Mouse (Mus musculus): ENCODE measurements around the gene Clec2l. TPM values are rescaled to one million over a fixed set of nuclear protein-coding genes. Genes with fewer than 3 reads are reported as not detected.

Clec2l gene
- total and polyA plus RNA-seq, 3 experiments = 6.0 to 10.4 TPM; not detected in 1

DNA sequence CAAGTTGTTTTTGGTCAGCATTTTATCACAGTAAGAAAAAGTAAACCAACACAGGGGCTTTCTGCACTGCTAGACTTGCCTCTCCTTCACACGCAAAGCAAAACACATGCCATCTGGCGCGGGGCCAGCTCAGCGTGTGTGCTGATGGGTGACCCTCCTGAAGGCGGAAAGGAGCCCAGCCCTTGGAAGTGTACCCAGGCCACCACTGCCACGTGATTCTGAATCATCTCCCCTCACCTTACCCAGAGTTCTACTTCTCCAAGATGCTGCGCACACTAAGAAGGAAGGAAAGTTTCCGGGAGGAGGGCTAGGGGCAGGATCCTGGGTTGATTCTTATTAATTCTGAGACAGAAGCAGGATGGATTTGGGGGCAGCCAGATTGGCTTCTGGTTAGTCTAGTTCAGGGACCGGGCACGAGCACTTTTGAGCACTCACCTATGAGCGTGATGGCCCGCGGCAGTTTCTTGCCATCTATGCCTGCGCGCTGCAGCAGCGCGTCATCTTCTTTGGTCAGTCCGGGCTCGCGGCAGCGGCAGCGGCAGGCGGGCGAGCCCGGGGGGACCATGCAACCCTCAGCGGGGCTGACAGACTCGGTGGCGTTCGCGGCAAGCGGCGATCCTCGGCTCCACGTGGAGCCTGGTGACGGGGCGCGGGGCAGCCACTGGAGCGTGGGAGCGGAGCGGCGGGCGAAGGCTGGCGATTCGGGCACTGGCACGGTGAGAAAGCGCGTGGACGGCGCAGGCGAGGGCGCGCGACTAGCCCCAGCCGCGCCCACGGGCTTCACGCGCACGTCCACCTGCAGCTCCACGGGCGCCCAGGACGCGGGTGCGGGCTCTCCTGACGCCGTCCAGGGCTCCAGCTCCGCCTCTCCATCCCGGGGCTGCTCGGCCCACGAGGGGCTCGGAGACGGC is 26.7 kb upstream of the Clec2l start (continued):
- no peak for TF ChIP-seq TCF12 (IDR thresholded peaks at IDR 0.05; ENCODE audit: low read depth, low read length)
- no peak for TF ChIP-seq BHLHE40 (IDR thresholded peaks at IDR 0.05; ENCODE audit: borderline replicate concordance, low read depth, low read length)
- no peak for TF ChIP-seq NRF1 (IDR thresholded peaks at IDR 0.05; ENCODE audit: insufficient read depth, low read depth, low read length, poor library complexity, severe bottlenecking)
- TF ChIP-seq ETS1 (IDR thresholded peaks at IDR 0.05; ENCODE audit: low read depth, low read length) = no peak
- no peak for TF ChIP-seq POLR2AphosphoS2 (IDR thresholded peaks at IDR 0.05; ENCODE audit: low read length)
- TF ChIP-seq KAT2A (conservative IDR thresholded peaks at IDR 0.05; ENCODE audit: low read depth, low read length) = no peak
- TF ChIP-seq NELFE (IDR thresholded peaks at IDR 0.05; ENCODE audit: low read depth, low read length) = no peak

DNA sequence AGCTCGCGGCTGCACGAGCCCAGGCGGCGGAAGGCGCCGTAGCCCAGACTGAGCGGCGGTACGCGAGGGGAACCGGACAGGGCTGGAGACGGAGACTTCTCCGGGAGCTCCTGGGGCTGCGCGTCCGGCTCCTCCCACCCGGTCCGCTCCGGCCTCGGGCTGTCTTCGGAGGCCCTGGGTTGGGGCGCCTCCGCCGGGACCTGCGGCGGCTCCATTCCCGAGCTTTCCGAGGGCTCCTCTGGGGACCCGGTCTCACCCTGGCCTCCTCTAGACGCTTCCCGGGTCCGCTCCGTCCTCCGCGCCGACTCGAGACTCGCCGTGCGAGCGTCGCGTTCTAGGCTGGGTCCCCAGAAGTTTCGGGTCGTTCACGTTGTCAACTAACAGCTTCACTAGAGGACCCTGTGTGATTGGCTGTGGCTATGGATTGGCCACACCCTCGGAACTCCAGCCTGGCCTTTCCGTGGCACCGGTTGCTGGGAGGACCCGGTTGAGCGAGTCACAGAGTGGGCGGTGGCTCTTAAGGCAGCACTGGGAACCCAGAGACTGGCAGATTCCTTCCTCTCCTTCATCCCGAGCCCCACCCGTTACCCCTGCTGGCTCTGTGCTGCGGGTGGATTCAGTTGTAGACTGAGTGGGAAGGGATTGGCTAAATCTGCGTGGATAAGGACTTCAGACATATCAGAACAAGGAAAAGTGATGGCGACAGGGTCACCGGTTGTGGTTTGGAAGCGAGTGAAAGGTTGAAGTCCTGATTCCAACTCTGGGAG is 25.8 kb upstream of the Clec2l start, which contains the start of gene Klrg2:
Gene Klrg2, minus strand, starts transcription at position 391 of the 767 bp plus-strand sequence.
- Histone ChIP-seq H3K9me3 (replicated peaks; ENCODE audit: insufficient read depth, low read length) (no peaks in the 10 kb centered on the region), H3K27me3 (ENCODE audit: control insufficient read depth in 1 of 2, insufficient read depth in 2 of 2, low read length in 2 of 2) (no peaks in the 10 kb centered on the region; a peak in 1 of 4 replicates), H3K27ac (ENCODE audit: control insufficient read depth, low read depth, low read length) (no peak within 1 kb of the TSS), H3K4me3 (ENCODE audit: control insufficient read depth in 1 of 2, insufficient read depth in 1 of 2, low read depth in 2 of 2, low read length in 2 of 2) (peak within 1 kb of the TSS; percentile 66 to 71), H3K79me2 (ENCODE audit: control insufficient read depth, insufficient read depth, low read length, poor library complexity) (peaks cover 2% of the 10 kb centered on the region; the same call in 1 of the 2 replicates), H3K9ac (ENCODE audit: control insufficient read depth, low read depth, low read length, poor library complexity, severe bottlenecking) (peak within 1 kb of the TSS; percentile 66), H3K4me1 (ENCODE audit: control insufficient read depth in 1 of 2, insufficient read depth in 2 of 2, low read length in 2 of 2) (peaks cover 7 to 26% of the 10 kb centered on the region in 2 experiments), H3K36me3 (ENCODE audit: control insufficient read depth in 1 of 2, insufficient read depth in 2 of 2, low read length in 2 of 2) (peaks cover 0 to 12% of the 10 kb centered on the region in 2 experiments; a peak in 2 of 4 replicates)
- TF ChIP-seq NELFE (IDR thresholded peaks at IDR 0.05; ENCODE audit: low read depth, low read length) (no peak), ELF1 (IDR thresholded peaks at IDR 0.05; ENCODE audit: low read depth, low read length) (no peak), MAZ (IDR thresholded peaks at IDR 0.05; ENCODE audit: low read depth, low read length) (no peak), GATA1 (IDR thresholded peaks at IDR 0.05; ENCODE audit: low read depth, low read length) (no peak), POLR2A (IDR thresholded peaks at IDR 0.05; ENCODE audit: control insufficient read depth in 1 of 2, insufficient read depth in 1 of 2, low read depth in 1 of 2, low read length in 2 of 2, poor library complexity in 1 of 2) (peak in 1 of 2 experiments; percentile 39; a peak in 1 of 4 replicates)
- peak; percentile 80 for DNase-seq (ENCODE audit: low read depth, low spot score)

DNA sequence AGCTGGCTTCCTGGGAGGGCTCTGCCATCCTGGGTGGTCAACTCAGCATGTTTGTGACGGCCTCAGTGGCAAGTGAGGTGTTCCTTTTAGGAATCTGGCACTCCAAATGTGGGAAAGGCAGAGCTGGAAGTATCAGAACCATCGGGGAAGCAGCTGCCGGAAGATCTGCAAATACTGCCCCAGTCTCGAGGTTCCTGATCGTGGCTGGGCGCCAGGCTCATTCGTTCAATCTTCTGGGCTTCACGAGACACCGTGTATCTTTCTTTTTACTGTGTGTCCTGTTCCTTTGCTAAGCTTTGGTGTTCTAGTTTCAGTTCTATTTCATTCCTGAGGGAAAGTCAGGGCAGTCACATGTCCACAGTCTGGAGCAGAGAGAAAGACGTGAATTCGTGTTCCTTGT is 22.5 kb upstream of the Clec2l start:
- no peak overlapping the region for H3K27ac ChIP-seq (ENCODE audit: control insufficient read depth, low read depth, low read length)
- DNase-seq (ENCODE audit: low read depth, low spot score) = no peak
- peaks cover 0 to 15% of the 10 kb centered on the region in 2 experiments; a peak in 2 of 4 replicates for H3K36me3 ChIP-seq (ENCODE audit: control insufficient read depth in 1 of 2, insufficient read depth in 2 of 2, low read length in 2 of 2)
- no peaks in the 10 kb centered on the region; a peak in 1 of 4 replicates for H3K27me3 ChIP-seq (ENCODE audit: control insufficient read depth in 1 of 2, insufficient read depth in 2 of 2, low read length in 2 of 2)
- no peaks in the 10 kb centered on the region for H3K9me3 ChIP-seq (replicated peaks; ENCODE audit: insufficient read depth, low read length)
- TF ChIP-seq BHLHE40 (IDR thresholded peaks at IDR 0.05; ENCODE audit: borderline replicate concordance, low read depth, low read length) = no peak
- TF ChIP-seq RAD21 (IDR thresholded peaks at IDR 0.05; ENCODE audit: low read depth, low read length) = no peak
- TF ChIP-seq TAL1 (IDR thresholded peaks at IDR 0.05; ENCODE audit: low read length) = no peak
- H3K9ac ChIP-seq (ENCODE audit: control insufficient read depth, low read depth, low read length, poor library complexity, severe bottlenecking) = no peak overlapping the region
- H3K4me1 ChIP-seq (ENCODE audit: control insufficient read depth in 1 of 2, insufficient read depth in 2 of 2, low read length in 2 of 2) = peaks cover 9 to 33% of the 10 kb centered on the region in 2 experiments
- H3K79me2 ChIP-seq (ENCODE audit: control insufficient read depth, insufficient read depth, low read length, poor library complexity) = peaks cover 2% of the 10 kb centered on the region; the same call in 1 of the 2 replicates
- H3K4me3 ChIP-seq (ENCODE audit: control insufficient read depth in 1 of 2, insufficient read depth in 1 of 2, low read depth in 2 of 2, low read length in 2 of 2) = 0 out of 4 replicates have a peak overlapping the region, but pooled peaks of 1 of the 2 experiments have one; percentile 18

All from MEL (cell line).